Mouse (Mus musculus) C2C12 (cell line): ENCODE measurements at regions not wholly inside any gene's neighbourhood (a gene's known extent, or its start where the extent isn't known, plus 50 kb on each side); places are given as distances from the start of the nearest gene placed in this dataset.

Experiments
- CTCF ChIP-seq: IDR thresholded peaks from one replicate; pipeline ENCODE4 v1.5.1; 2011; ENCODE audit not compliant: control insufficient read depth, insufficient read depth, insufficient read length
- MYOG ChIP-seq: IDR thresholded peaks from one replicate; pipeline ENCODE4 v1.6.1; 2011; ENCODE audit not compliant: control insufficient read depth, insufficient read length; ENCODE audit errors: extremely low read depth

DNA sequence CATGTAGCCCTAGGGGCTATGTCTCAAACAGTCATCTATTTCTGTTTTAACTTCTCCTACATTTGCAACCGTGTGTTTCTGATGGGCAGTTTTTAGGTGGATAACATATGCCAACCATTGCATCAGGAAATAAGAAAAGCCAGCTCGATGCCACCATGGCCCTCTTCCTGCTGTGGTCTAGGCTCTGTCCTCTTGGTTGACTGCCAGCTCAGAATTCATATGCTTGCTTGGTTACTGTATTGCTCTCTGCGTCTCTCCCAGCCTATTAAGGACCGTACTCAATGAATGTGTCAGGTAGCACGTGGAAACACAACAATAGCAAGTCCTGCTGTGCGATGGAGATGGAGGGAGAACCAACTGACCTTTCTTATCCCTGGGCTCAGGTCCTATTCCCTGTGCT, 174.4 kb upstream of the 9630041A04Rik start:
- TF ChIP-seq MYOG (no peak), CTCF (no peak)
